ENCODE assay signal across 9 mouse cellular contexts in the genomic region with DNA sequence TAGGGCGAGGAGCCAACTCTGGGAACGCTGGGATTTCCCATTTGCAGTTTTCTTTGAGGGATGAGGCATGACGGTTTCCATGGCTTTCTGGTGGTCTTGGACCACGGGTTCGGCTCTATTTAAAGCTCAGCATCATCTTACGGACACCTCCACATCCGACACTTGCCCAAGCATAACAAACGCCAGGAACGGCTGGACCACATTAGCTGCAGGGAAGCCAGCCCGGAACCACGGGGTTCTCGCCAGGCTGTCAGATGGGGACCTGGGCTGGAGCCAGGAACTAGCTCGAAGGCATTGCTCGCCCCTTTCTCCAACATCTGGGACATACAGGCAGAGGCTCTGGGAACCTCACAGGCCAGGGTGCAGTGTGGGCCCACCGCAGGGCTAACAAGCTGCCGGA. TPM values are rescaled to one million over a fixed set of nuclear protein-coding genes. Genes with fewer than 3 reads are reported as not detected.
DNase-seq lines count a peak whose midpoint lies in the region; ATAC-seq and TF ChIP-seq lines count a peak whose summit lies in the region.
"Had no signal": no experiment of that assay in that cellular context is flagged by ENCODE, and none has a peak within 500 bp of the region (broad histone marks: within the 10 kb centered on the region; RNA-seq: fewer than 3 reads in every experiment).

No protein-coding gene starts in this region.

- H3K27ac ChIP-seq in kidney, adult 2 months (ENCODE audit: insufficient read depth, low read depth, low read length) = no peak overlapping the region
- H3K27ac ChIP-seq in kidney, embryonic 16.5 days (ENCODE audit: low read length) = no peak overlapping the region
- H3K27ac ChIP-seq in layer of hippocampus, adult 2 months = peak overlapping the region; percentile 25; the same call in 1 of the 2 replicates

- no peaks in the 10 kb centered on the region for H3K4me1 ChIP-seq in kidney, adult 2 months (ENCODE audit: control insufficient read depth, insufficient read depth, low read length)
- H3K4me1 ChIP-seq in kidney, embryonic 16.5 days (ENCODE audit: insufficient read depth, low read length) = no peaks in the 10 kb centered on the region
- peaks cover 19% of the 10 kb centered on the region for H3K4me1 ChIP-seq in E14TG2a.4 (replicated peaks; ENCODE audit: low read depth, low read length)

- no peak overlapping the region for H3K4me2 ChIP-seq in kidney, embryonic 16.5 days (replicated peaks; ENCODE audit: low read depth, low read length)

- H3K36me3 ChIP-seq in kidney, adult 2 months (ENCODE audit: control insufficient read depth, insufficient read depth, low read length) = no peaks in the 10 kb centered on the region
- no peaks in the 10 kb centered on the region for H3K36me3 ChIP-seq in kidney, embryonic 16.5 days (ENCODE audit: insufficient read depth, low read length)
- H3K36me3 ChIP-seq in E14TG2a.4 (ENCODE audit: insufficient read depth, low read length) = no peaks in the 10 kb centered on the region

- no peak overlapping the region for H3K9ac ChIP-seq in kidney, embryonic 16.5 days (replicated peaks; ENCODE audit: low read length)

- WGBS in kidney, adult 2 months = 37% methylated on average over 16 of the region's 16 CpGs
- 51% methylated on average over 16 of the region's 16 CpGs for WGBS in kidney, embryonic 16.5 days

- peak; percentile 48 for DNase-seq in kidney, adult 2 months
- DNase-seq in cerebellum, postnatal 25 days = peak; percentile 55 to 72
- DNase-seq in layer of hippocampus, adult 2 months (ENCODE audit: low spot score in 2 of 2) = peak in 1 of 2 experiments; percentile 58
- no peak for DNase-seq in spleen, postnatal 10 days (ENCODE audit: low spot score in 2 of 2)
- DNase-seq in neural tube, embryonic 10.5 days (ENCODE audit: extremely low spot score, low spot score) = no peak
- DNase-seq in thymus, postnatal 36 days = no peak

- H3K27me3 ChIP-seq in kidney, adult 2 months (replicated peaks; ENCODE audit: control insufficient read depth, insufficient read depth, low read length) = no peaks in the 10 kb centered on the region
- no peaks in the 10 kb centered on the region for H3K27me3 ChIP-seq in kidney, embryonic 16.5 days (ENCODE audit: insufficient read depth, low read length)
- 0 out of 2 replicates have a peak, but pooled peaks cover 3% of the 10 kb centered on the region for H3K27me3 ChIP-seq in E14TG2a.4 (ENCODE audit: insufficient read depth, low read length)

- no peak overlapping the region for H3K4me3 ChIP-seq in kidney, adult 2 months (ENCODE audit: insufficient read depth, low read depth, low read length)
- no peak overlapping the region for H3K4me3 ChIP-seq in kidney, embryonic 16.5 days (ENCODE audit: low read length)
- 0 out of 2 replicates have a peak overlapping the region, but pooled peaks have one; percentile 17 for H3K4me3 ChIP-seq in E14TG2a.4 (replicated peaks; ENCODE audit: low read length)
- H3K4me3 ChIP-seq in layer of hippocampus, adult 2 months = peak overlapping the region; percentile 39

- TF ChIP-seq CTCF in kidney, adult 2 months (conservative IDR thresholded peaks at IDR 0.05; ENCODE audit: insufficient read depth, insufficient read length, low read depth, low read length) = no peak
- no peak for TF ChIP-seq CTCF in E14TG2a.4 (conservative IDR thresholded peaks at IDR 0.05; ENCODE audit: low read length)
- no peak for TF ChIP-seq CTCF in layer of hippocampus, adult 2 months (conservative IDR thresholded peaks at IDR 0.05)

- TF ChIP-seq POLR2A in kidney, adult 2 months (IDR thresholded peaks at IDR 0.05; ENCODE audit: low read depth, low read length) = no peak

- ATAC-seq in kidney, embryonic 16.5 days (ENCODE audit: low FRiP score, low TSS enrichment) = no peak

- H3K9me3 ChIP-seq in kidney, embryonic 16.5 days (ENCODE audit: low read length) = no peaks in the 10 kb centered on the region
- no peaks in the 10 kb centered on the region for H3K9me3 ChIP-seq in E14TG2a.4 (ENCODE audit: low read length)

RNA-seq across cellular contexts. Expression of gene Letmd1, which starts 17.6 kb away (rescaled TPM):
- 79.0 and 79.8 TPM in 2 replicates for polyA plus RNA-seq in kidney, adult 2 months (2012; rRNA removed)
- polyA plus RNA-seq in kidney, embryonic 16.5 days (2015; fragmentation: Nextera tagmentation; extraction: Ambion mirVana) = 31.8 and 33.1 TPM in 2 replicates
- 10 to 100 TPM; 57.1 to 62.9 TPM for total RNA-seq in layer of hippocampus, adult 2 months (2021)

RNA-seq across cellular contexts. Expression of gene Slc11a2, which starts 26.4 kb away (rescaled TPM):
- 97.1 and 109 TPM in 2 replicates for polyA plus RNA-seq in kidney, adult 2 months (2012; rRNA removed)
- 36.8 and 37.4 TPM in 2 replicates for polyA plus RNA-seq in kidney, embryonic 16.5 days (2015; fragmentation: Nextera tagmentation; extraction: Ambion mirVana)
- 10 to 100 TPM; 62.0 to 67.5 TPM for total RNA-seq in layer of hippocampus, adult 2 months (2021)

RNA-seq across cellular contexts. Expression of gene Gm5475, which starts 29.3 kb away (rescaled TPM):
- polyA plus RNA-seq in kidney, adult 2 months (2012; rRNA removed) = 1.2 TPM in 2 replicates
- 0.19 and 0.22 TPM in 2 replicates for polyA plus RNA-seq in kidney, embryonic 16.5 days (2015; fragmentation: Nextera tagmentation; extraction: Ambion mirVana)
- total RNA-seq in layer of hippocampus, adult 2 months (2021) = not detected
- total RNA-seq: layer of hippocampus, adult 8-10 months had no signal

RNA-seq across cellular contexts. Expression of gene Csrnp2, which starts 44.0 kb away (rescaled TPM):
- 2.6 and 2.7 TPM in 2 replicates for polyA plus RNA-seq in kidney, adult 2 months (2012; rRNA removed)
- polyA plus RNA-seq in kidney, embryonic 16.5 days (2015; fragmentation: Nextera tagmentation; extraction: Ambion mirVana) = 15.3 and 16.4 TPM in 2 replicates
- total RNA-seq in layer of hippocampus, adult 2 months (2021) = 10 to 100 TPM; 23.3 to 23.9 TPM

Comparison
In these comparisons a context has a peak if more than half of its experiments do, and no peak if none do; other contexts are left out.
1. DNase-seq: peak in kidney, adult 2 months (single experiment) and cerebellum, postnatal 25 days (2 of 2); none in spleen, postnatal 10 days (0 of 2), neural tube, embryonic 10.5 days (single experiment) and thymus, postnatal 36 days (0 of 2).
2. H3K4me3 ChIP-seq: peak in E14TG2a.4 (single experiment) and layer of hippocampus, adult 2 months (single experiment); none in kidney, adult 2 months (single experiment) and kidney, embryonic 16.5 days (single experiment).